Mouse (Mus musculus) megakaryocyte, adult 5-6 weeks (primary cell): ENCODE results near the gene Ripk3. TPM values are rescaled to one million over a fixed set of nuclear protein-coding genes. Genes with fewer than 3 reads are reported as not detected.

Experiments
- ATAC-seq: 2 replicates; pipeline ENCODE4 v1.8.0; 2016; ENCODE audit warnings: mild to moderate bottlenecking, inconsistent platforms; ENCODE audit not compliant: poor library complexity, severe bottlenecking
- total RNA-seq, 2 experiments: library from RNA; stranded (forward) in 1 of 2; stranded (reverse) in 1 of 2; fragments of 153-499, 151-499 nt in 1 of 2; fragments of 221-1000, 200-1000 nt in 1 of 2; gene quantifications; 2 replicates each; pipeline versions ENCODE4 v1.2.3 to v1.2.4; 2015 to 2017

Gene Ripk3
- total RNA-seq, 2 experiments from 2014 or later = 30.0 to 82.5 TPM

- no peak for ATAC-seq
These were observed 6.9 kb upstream of the Ripk3 start for GRCm38 (mm10) chr14:55795380-55796163.

GRCm38 (mm10) chr14:55793946-55794345 lies 5.3 kb upstream of the Ripk3 start:
- ATAC-seq = no peak

- no peak for ATAC-seq
These were observed 4.8 kb upstream of the Ripk3 start for GRCm38 (mm10) chr14:55793461-55793860.

- 0 out of 2 replicates have a peak, but pooled peaks have one; percentile 3 for ATAC-seq
These were observed 934 bp downstream of the Ripk3 start for GRCm38 (mm10) chr14:55787731-55788130.

- ATAC-seq = no peak
These were observed 3.5 kb downstream of the Ripk3 start for GRCm38 (mm10) chr14:55785195-55785594.

- ATAC-seq = no peak
These were observed 4.8 kb downstream of the Ripk3 start, which contains the start of gene Adcy4 for GRCm38 (mm10) chr14:55783958-55784235. TSS of gene Adcy4 (minus strand) at chr14:55784095.

GRCm38 (mm10) chr14:55783171-55783957 lies 5.3 kb downstream of the Ripk3 start:
- no peak for ATAC-seq

- ATAC-seq = no peak
These were observed 6.2 kb downstream of the Ripk3 start for GRCm38 (mm10) chr14:55782361-55782960.

GRCm38 (mm10) chr14:55781310-55781709 lies 7.4 kb downstream of the Ripk3 start:
- ATAC-seq = peak; percentile 89

- ATAC-seq = no peak
These were observed 7.9 kb downstream of the Ripk3 start for GRCm38 (mm10) chr14:55780736-55781135.

GRCm38 (mm10) chr14:55779656-55780055 lies 9.0 kb downstream of the Ripk3 start:
- no peak for ATAC-seq

GRCm38 (mm10) chr14:55778686-55779085 lies 10.0 kb downstream of the Ripk3 start:
- no peak for ATAC-seq

GRCm38 (mm10) chr14:55777806-55778205 lies 10.9 kb downstream of the Ripk3 start:
- ATAC-seq = peak; percentile 43; the same call in 1 of the 2 replicates

- ATAC-seq = no peak
These were observed 11.5 kb downstream of the Ripk3 start for GRCm38 (mm10) chr14:55777176-55777575.

GRCm38 (mm10) chr14:55776711-55777110 lies 12.0 kb downstream of the Ripk3 start:
- no peak for ATAC-seq

- no peak for ATAC-seq
These were observed 19.5 kb downstream of the Ripk3 start for GRCm38 (mm10) chr14:55769087-55769703.

GRCm38 (mm10) chr14:55768555-55768954 lies 20.1 kb downstream of the Ripk3 start:
- ATAC-seq = no peak

- peak; percentile 41 for ATAC-seq
These were observed 20.9 kb downstream of the Ripk3 start for GRCm38 (mm10) chr14:55767519-55768414.

GRCm38 (mm10) chr14:55765696-55766095 lies 23.0 kb downstream of the Ripk3 start, which contains the start of gene Ltb4r1:
TSS of gene Ltb4r1 (plus strand) at chr14:55765962.
- peak; percentile 55 for ATAC-seq

GRCm38 (mm10) chr14:55763166-55763565 lies 25.5 kb downstream of the Ripk3 start:
- no peak for ATAC-seq
